ENCODE assay signal across 8 mouse cellular contexts in the genomic region with DNA sequence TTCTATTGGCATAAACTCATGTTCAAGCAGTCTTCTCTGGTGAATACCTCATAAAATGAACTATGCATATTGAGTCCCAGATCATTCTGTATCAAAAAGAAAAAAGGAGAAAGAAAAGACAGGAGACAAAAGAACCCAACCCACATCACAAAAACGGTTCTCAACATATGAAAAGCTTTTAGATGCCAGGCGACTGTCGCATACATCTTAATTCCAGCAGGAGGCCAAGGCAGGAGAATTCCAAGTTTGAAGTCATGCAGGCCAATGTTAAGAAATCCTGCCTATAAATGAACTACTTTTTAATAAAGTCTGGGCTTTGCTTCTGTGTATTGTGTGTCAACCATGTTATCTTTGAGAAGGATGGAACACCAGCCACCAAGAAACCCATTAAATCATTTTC. TPM values are rescaled to one million over a fixed set of nuclear protein-coding genes. Genes with fewer than 3 reads are reported as not detected.
DNase-seq lines count a peak whose midpoint lies in the region; ATAC-seq lines count a peak whose summit lies in the region.
"Had no signal": no experiment of that assay in that cellular context is flagged by ENCODE, and none has a peak within 500 bp of the region (broad histone marks: within the 10 kb centered on the region; RNA-seq: fewer than 3 reads in every experiment).

No protein-coding gene starts in this region.

- H3K9ac ChIP-seq in lung, embryonic 16.5 days (ENCODE audit: low read length): no peak overlapping the region
- H3K9ac ChIP-seq in forebrain, embryonic 16.5 days (replicated peaks; ENCODE audit: low read depth, low read length): peak overlapping the region; percentile 56; the same call in 1 of the 2 replicates
- H3K9ac ChIP-seq in liver, embryonic 13.5 days: no peak overlapping the region

- H3K27me3 ChIP-seq in lung, embryonic 16.5 days (ENCODE audit: control insufficient read depth, insufficient read depth, low read depth, low read length): no peaks in the 10 kb centered on the region
- H3K27me3 ChIP-seq in forebrain, embryonic 16.5 days (replicated peaks; ENCODE audit: control insufficient read depth, insufficient read depth, low read length): no peaks in the 10 kb centered on the region
- H3K27me3 ChIP-seq in liver, embryonic 13.5 days: peaks cover 8% of the 10 kb centered on the region

- DNase-seq in lung, postnatal 25 days (ENCODE audit: low spot score): no peak
- no peak for DNase-seq in liver, embryonic 13.5 days
- DNase-seq in ovary, postnatal 14 days (ENCODE audit: low spot score): no peak
- no peak for DNase-seq in urinary bladder, postnatal 25 days (ENCODE audit: low spot score)
- no peak for DNase-seq in MN1 (ENCODE audit: low spot score)

- H3K4me1 ChIP-seq in lung, embryonic 16.5 days (replicated peaks; ENCODE audit: control insufficient read depth, insufficient read depth, low read length): no peaks in the 10 kb centered on the region
- H3K4me1 ChIP-seq in forebrain, embryonic 16.5 days (replicated peaks; ENCODE audit: control insufficient read depth, insufficient read depth, low read length): peaks cover 1% of the 10 kb centered on the region; the same call in 1 of the 2 replicates
- peaks cover 12% of the 10 kb centered on the region for H3K4me1 ChIP-seq in liver, embryonic 13.5 days (replicated peaks)

- WGBS in lung, embryonic 16.5 days: 5% methylated on average over 3 of the region's 3 CpGs
- 1% methylated on average over 3 of the region's 3 CpGs for WGBS in forebrain, embryonic 16.5 days
- 5% methylated on average over 3 of the region's 3 CpGs for WGBS in liver, embryonic 13.5 days (ENCODE audit: insufficient replicate concordance)

- no peaks in the 10 kb centered on the region for H3K36me3 ChIP-seq in lung, embryonic 16.5 days (ENCODE audit: control insufficient read depth, insufficient read depth, low read length)
- no peaks in the 10 kb centered on the region for H3K36me3 ChIP-seq in forebrain, embryonic 16.5 days (ENCODE audit: control insufficient read depth, insufficient read depth)
- H3K36me3 ChIP-seq in liver, embryonic 13.5 days: no peaks in the 10 kb centered on the region

- no peak overlapping the region for H3K27ac ChIP-seq in lung, embryonic 16.5 days (ENCODE audit: low read length)
- peak overlapping the region; percentile 74 for H3K27ac ChIP-seq in forebrain, embryonic 16.5 days (ENCODE audit: low read length)
- H3K27ac ChIP-seq in liver, embryonic 13.5 days: no peak overlapping the region

- H3K9me3 ChIP-seq in lung, embryonic 16.5 days (ENCODE audit: control insufficient read depth, low read length): no peaks in the 10 kb centered on the region
- H3K9me3 ChIP-seq in forebrain, embryonic 16.5 days (ENCODE audit: control insufficient read depth, low read length): no peaks in the 10 kb centered on the region
- H3K9me3 ChIP-seq in liver, embryonic 13.5 days (replicated peaks): no peaks in the 10 kb centered on the region

- no peak overlapping the region for H3K4me3 ChIP-seq in lung, embryonic 16.5 days (ENCODE audit: low read length)
- H3K4me3 ChIP-seq in forebrain, embryonic 16.5 days (replicated peaks; ENCODE audit: low read length): peak overlapping the region; percentile 46
- no peak overlapping the region for H3K4me3 ChIP-seq in liver, embryonic 13.5 days (replicated peaks)

- peak overlapping the region; percentile 62 for H3K4me2 ChIP-seq in lung, embryonic 16.5 days (ENCODE audit: low read depth, low read length)
- peak overlapping the region; percentile 53 for H3K4me2 ChIP-seq in forebrain, embryonic 16.5 days (ENCODE audit: low read length)
- H3K4me2 ChIP-seq in liver, embryonic 13.5 days: peak overlapping the region; percentile 48; the same call in 1 of the 2 replicates

- ATAC-seq in lung, embryonic 16.5 days (ENCODE audit: low read depth): no peak
- no peak for ATAC-seq in forebrain, embryonic 16.5 days
- no peak for ATAC-seq in liver, embryonic 13.5 days (ENCODE audit: low read depth)

RNA-seq across cellular contexts. Expression of gene Gm11634, which starts 5.1 kb away (rescaled TPM):
- not detected in 2 replicates for polyA plus RNA-seq in lung, embryonic 16.5 days (2015; fragmentation: Nextera tagmentation; extraction: Ambion mirVana)
- polyA plus RNA-seq in forebrain, embryonic 16.5 days (2015; fragmentation: Nextera tagmentation; extraction: Ambion mirVana): not detected in 2 replicates
- polyA plus RNA-seq in liver, embryonic 13.5 days (2015; fragmentation: Nextera tagmentation; extraction: Ambion mirVana): not detected in 2 replicates
- polyA plus RNA-seq: kidney, adult 2 months had no signal

RNA-seq across cellular contexts. Expression of gene Tmem106a, which starts 22.1 kb away (rescaled TPM):
- 4.7 and 7.1 TPM in 2 replicates for polyA plus RNA-seq in lung, embryonic 16.5 days (2015; fragmentation: Nextera tagmentation; extraction: Ambion mirVana)
- polyA plus RNA-seq in forebrain, embryonic 16.5 days (2015; fragmentation: Nextera tagmentation; extraction: Ambion mirVana): 1.9 and 2.4 TPM in 2 replicates
- 5.5 and 5.7 TPM in 2 replicates for polyA plus RNA-seq in liver, embryonic 13.5 days (2015; fragmentation: Nextera tagmentation; extraction: Ambion mirVana)

RNA-seq across cellular contexts. Expression of gene Rdm1, which starts 22.9 kb away (rescaled TPM):
- 52.0 and 52.1 TPM in 2 replicates for polyA plus RNA-seq in lung, embryonic 16.5 days (2015; fragmentation: Nextera tagmentation; extraction: Ambion mirVana)
- 21.9 and 32.2 TPM in 2 replicates for polyA plus RNA-seq in forebrain, embryonic 16.5 days (2015; fragmentation: Nextera tagmentation; extraction: Ambion mirVana)
- 8.3 and 8.6 TPM in 2 replicates for polyA plus RNA-seq in liver, embryonic 13.5 days (2015; fragmentation: Nextera tagmentation; extraction: Ambion mirVana)

RNA-seq across cellular contexts. Expression of gene Nbr1, which starts 52.2 kb away (rescaled TPM):
- 77.7 and 87.5 TPM in 2 replicates for polyA plus RNA-seq in lung, embryonic 16.5 days (2015; fragmentation: Nextera tagmentation; extraction: Ambion mirVana)
- polyA plus RNA-seq in forebrain, embryonic 16.5 days (2015; fragmentation: Nextera tagmentation; extraction: Ambion mirVana): 126 and 139 TPM in 2 replicates
- 32.3 and 43.3 TPM in 2 replicates for polyA plus RNA-seq in liver, embryonic 13.5 days (2015; fragmentation: Nextera tagmentation; extraction: Ambion mirVana)

RNA-seq across cellular contexts. Expression of gene Brca1, which starts 52.4 kb away (rescaled TPM):
- polyA plus RNA-seq in lung, embryonic 16.5 days (2015; fragmentation: Nextera tagmentation; extraction: Ambion mirVana): 13.2 and 14.1 TPM in 2 replicates
- 5.4 and 6.8 TPM in 2 replicates for polyA plus RNA-seq in forebrain, embryonic 16.5 days (2015; fragmentation: Nextera tagmentation; extraction: Ambion mirVana)
- polyA plus RNA-seq in liver, embryonic 13.5 days (2015; fragmentation: Nextera tagmentation; extraction: Ambion mirVana): 11.9 and 15.9 TPM in 2 replicates
